Mouse (Mus musculus) megakaryocyte, embryonic 14.5 days (primary cell): ENCODE results near the gene Sost. TPM values are rescaled to one million over a fixed set of nuclear protein-coding genes. Genes with fewer than 3 reads are reported as not detected.
"Not testable (repeated sequence)": the region's sequence is repeated elsewhere in the genome, so short reads cannot be mapped to it uniquely, and the experiment has no call there.

Source experiments
- H3K27me3 ChIP-seq: replicated peaks from 2 replicates; pipeline ENCODE3; 2012; ENCODE audit warnings: inconsistent platforms
- H3K36me3 ChIP-seq: replicated peaks from 2 replicates; pipeline ENCODE3; 2012; ENCODE audit warnings: low read length, inconsistent platforms, mixed read lengths
- H3K4me1 ChIP-seq: 2 replicates; pipeline ENCODE4 v1.6.1; 2012; ENCODE audit warnings: inconsistent platforms
- H3K4me3 ChIP-seq: replicated peaks from 2 replicates; pipeline ENCODE3; 2012; ENCODE audit warnings: moderate library complexity, mild to moderate bottlenecking, inconsistent platforms
- H3K9me3 ChIP-seq: 2 replicates; pipeline ENCODE4 v1.6.1; 2012; ENCODE audit warnings: inconsistent platforms
- FLI1 ChIP-seq: IDR thresholded peaks from 2 replicates; pipeline ENCODE4 v1.6.1; 2012; ENCODE audit warnings: low read length, inconsistent platforms, mixed read lengths
- GATA1 ChIP-seq: IDR thresholded peaks from 3 replicates; pipeline ENCODE4 v1.6.1; 2012; ENCODE audit warnings: mixed read lengths, low read length, inconsistent platforms, borderline replicate concordance
- polyA plus RNA-seq: library from polyadenylated mRNA; stranded (reverse); fragments of >175 nt; gene quantifications from 2 replicates; pipeline ENCODE4 v1.2.3, GENCODE M21; 2012; ENCODE audit warnings: low replicate concordance; ENCODE audit not compliant: insufficient read depth

The Sost gene
- polyA plus RNA-seq, 1 experiment: not detected

GRCm38 (mm10) chr11:101999466-101999865, 32.7 kb upstream of the Sost start:
- Histone ChIP-seq H3K4me3 (no peak overlapping the region), H3K36me3 (no peaks in the 10 kb centered on the region), H3K4me1 (peaks cover 6% of the 10 kb centered on the region), H3K27me3 (peaks cover 37% of the 10 kb centered on the region), H3K9me3 (peaks cover 3% of the 10 kb centered on the region)
- TF ChIP-seq GATA1 (no peak), FLI1 (no peak)

GRCm38 (mm10) chr11:101998258-101998657, 31.4 kb upstream of the Sost start:
- Histone ChIP-seq H3K4me3 (no peak overlapping the region), H3K27me3 (peaks cover 43% of the 10 kb centered on the region), H3K4me1 (peaks cover 14% of the 10 kb centered on the region), H3K9me3 (no peaks in the 10 kb centered on the region), H3K36me3 (no peaks in the 10 kb centered on the region)
- no peak for TF ChIP-seq GATA1
- TF ChIP-seq FLI1: no peak

- H3K4me1 ChIP-seq: peaks cover 24% of the 10 kb centered on the region
- no peak overlapping the region for H3K4me3 ChIP-seq
- H3K27me3 ChIP-seq: peaks cover 34% of the 10 kb centered on the region
- no peaks in the 10 kb centered on the region for H3K9me3 ChIP-seq
- H3K36me3 ChIP-seq: no peaks in the 10 kb centered on the region
- TF ChIP-seq GATA1 (no peak), FLI1 (no peak)
Measured at GRCm38 (mm10) chr11:101995938-101996337, 29.1 kb upstream of the Sost start.

GRCm38 (mm10) chr11:101994100-101994499, 27.3 kb upstream of the Sost start:
- TF ChIP-seq FLI1 (no peak), GATA1 (no peak)
- no peaks in the 10 kb centered on the region for H3K9me3 ChIP-seq
- H3K4me1 ChIP-seq: peaks cover 24% of the 10 kb centered on the region
- H3K36me3 ChIP-seq: no peaks in the 10 kb centered on the region
- H3K27me3 ChIP-seq: peaks cover 35% of the 10 kb centered on the region
- no peak overlapping the region for H3K4me3 ChIP-seq

- Histone ChIP-seq H3K9me3 (no peaks in the 10 kb centered on the region), H3K27me3 (peaks cover 47% of the 10 kb centered on the region)
- TF ChIP-seq GATA1 (no peak), FLI1 (no peak)
Measured at GRCm38 (mm10) chr11:101992411-101992810, 25.6 kb upstream of the Sost start.

GRCm38 (mm10) chr11:101991813-101992212, 25.0 kb upstream of the Sost start:
- no peaks in the 10 kb centered on the region for H3K36me3 ChIP-seq
- H3K27me3 ChIP-seq: peaks cover 53% of the 10 kb centered on the region
- H3K4me1 ChIP-seq: peaks cover 18% of the 10 kb centered on the region
- H3K4me3 ChIP-seq: no peak overlapping the region
- no peak for TF ChIP-seq FLI1
- no peak for TF ChIP-seq GATA1
- H3K9me3 ChIP-seq: no peaks in the 10 kb centered on the region

More at GRCm38 (mm10) chr11:101992411-101992810, 25.6 kb upstream of the Sost start:
- peaks cover 18% of the 10 kb centered on the region for H3K4me1 ChIP-seq
- H3K36me3 ChIP-seq: no peaks in the 10 kb centered on the region
- H3K4me3 ChIP-seq: no peak overlapping the region

- Histone ChIP-seq H3K27me3 (peaks cover 51% of the 10 kb centered on the region), H3K36me3 (no peaks in the 10 kb centered on the region), H3K4me3 (no peak overlapping the region), H3K9me3 (no peaks in the 10 kb centered on the region), H3K4me1 (peaks cover 31% of the 10 kb centered on the region)
- TF ChIP-seq GATA1 (no peak), FLI1 (no peak)
Measured at GRCm38 (mm10) chr11:101990244-101990643, 23.4 kb upstream of the Sost start.

GRCm38 (mm10) chr11:101986913-101987312, 20.1 kb upstream of the Sost start, which contains the start of gene Dusp3:
Gene Dusp3, minus strand, starts transcription at chr11:101987013.
- H3K4me1 ChIP-seq: peaks cover 49% of the 10 kb centered on the region
- H3K9me3 ChIP-seq: no peaks in the 10 kb centered on the region
- peaks cover 9% of the 10 kb centered on the region for H3K36me3 ChIP-seq
- H3K4me3 ChIP-seq: peak within 1 kb of the TSS; percentile 38
- H3K27me3 ChIP-seq: peaks cover 37% of the 10 kb centered on the region
- TF ChIP-seq FLI1 (no peak), GATA1 (no peak)

GRCm38 (mm10) chr11:101985990-101986389, 19.2 kb upstream of the Sost start:
- Histone ChIP-seq H3K4me3 (peak overlapping the region; percentile 38), H3K27me3 (peaks cover 37% of the 10 kb centered on the region), H3K36me3 (peaks cover 18% of the 10 kb centered on the region)

GRCm38 (mm10) chr11:101985450-101985849, 18.6 kb upstream of the Sost start:
- not testable (repeated sequence) for H3K9me3 ChIP-seq, H3K4me3 ChIP-seq
- Histone ChIP-seq H3K36me3 (peaks cover 24% of the 10 kb centered on the region), H3K4me1 (peaks cover 58% of the 10 kb centered on the region), H3K27me3 (peaks cover 32% of the 10 kb centered on the region)

More at GRCm38 (mm10) chr11:101985990-101986389, 19.2 kb upstream of the Sost start:
- Histone ChIP-seq H3K4me1 (peaks cover 53% of the 10 kb centered on the region), H3K9me3 (no peaks in the 10 kb centered on the region)
- TF ChIP-seq FLI1: no peak
